In the genomic region with DNA sequence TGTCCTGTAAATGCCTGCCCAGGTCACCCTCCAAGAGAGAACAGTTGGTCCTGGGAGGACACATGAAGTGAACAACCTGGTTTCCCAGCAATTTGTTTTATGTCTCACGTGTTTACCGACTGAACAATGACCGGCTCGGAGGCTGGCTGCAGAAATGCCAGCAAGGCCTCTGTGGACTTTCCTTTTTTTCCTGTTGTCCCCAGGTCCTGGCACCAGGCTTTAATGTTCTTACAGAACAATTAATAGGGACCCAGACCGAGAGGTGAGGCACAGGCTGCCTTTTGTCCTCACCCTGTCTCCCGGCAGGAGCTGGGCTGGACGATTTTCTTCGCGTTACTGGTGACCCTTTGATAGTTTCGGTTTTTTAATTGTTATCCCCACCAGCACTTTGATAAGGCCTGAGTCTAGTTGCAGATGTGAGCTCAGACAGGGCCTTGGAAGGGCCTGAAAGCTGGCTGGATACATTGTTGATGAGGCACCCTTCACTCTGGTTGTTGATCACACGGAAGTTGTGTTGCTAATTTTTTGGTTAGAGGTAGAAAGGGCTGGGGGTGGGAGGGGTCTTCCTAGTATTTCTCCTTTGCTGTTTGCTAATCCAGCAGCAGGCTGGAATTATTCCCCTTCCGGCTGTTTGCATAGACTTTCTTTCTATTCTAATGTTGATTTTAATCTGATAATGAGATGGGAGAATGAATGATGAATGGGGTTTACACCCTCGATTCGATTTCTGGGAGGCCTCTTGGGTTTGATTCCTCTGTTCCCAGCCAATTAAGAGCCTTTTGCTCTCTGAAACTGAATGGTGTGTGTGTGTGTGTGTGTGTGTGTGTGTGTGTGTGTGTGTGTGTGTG, we compare ENCODE assay signal across 8 mouse cellular contexts. TPM values are rescaled to one million over a fixed set of nuclear protein-coding genes. Genes with fewer than 3 reads are reported as not detected.
A peak's percentile ranks its signal among the peaks of the same experiment; 100 is the strongest.
DNase-seq lines count a peak whose midpoint lies in the region; ATAC-seq and TF ChIP-seq lines count a peak whose summit lies in the region.

No protein-coding gene starts in this region.

- no peaks in the 10 kb centered on the region for H3K36me3 ChIP-seq in hindbrain, embryonic 10.5 days
- no peaks in the 10 kb centered on the region for H3K36me3 ChIP-seq in limb, embryonic 14.5 days (ENCODE audit: control insufficient read depth, insufficient read depth, low read length)
- no peaks in the 10 kb centered on the region for H3K36me3 ChIP-seq in stomach, embryonic 16.5 days (ENCODE audit: control insufficient read depth, insufficient read depth, low read length)

- peak overlapping the region; percentile 96 for H3K27ac ChIP-seq in hindbrain, embryonic 10.5 days
- H3K27ac ChIP-seq in limb, embryonic 14.5 days (replicated peaks; ENCODE audit: low read depth, low read length): no peak overlapping the region
- H3K27ac ChIP-seq in stomach, embryonic 16.5 days (ENCODE audit: low read length): peak overlapping the region; percentile 84

- H3K9me3 ChIP-seq in hindbrain, embryonic 10.5 days: no peaks in the 10 kb centered on the region
- H3K9me3 ChIP-seq in limb, embryonic 14.5 days (ENCODE audit: control insufficient read depth, low read length): no peaks in the 10 kb centered on the region
- H3K9me3 ChIP-seq in stomach, embryonic 16.5 days (replicated peaks; ENCODE audit: control insufficient read depth, low read length): no peaks in the 10 kb centered on the region

- peak overlapping the region; percentile 93 for H3K4me3 ChIP-seq in hindbrain, embryonic 10.5 days
- H3K4me3 ChIP-seq in limb, embryonic 14.5 days (replicated peaks; ENCODE audit: low read length): peak overlapping the region; percentile 86
- peak overlapping the region; percentile 83 for H3K4me3 ChIP-seq in stomach, embryonic 16.5 days (replicated peaks; ENCODE audit: low read length)

- ATAC-seq in limb, embryonic 14.5 days (ENCODE audit: low FRiP score, low read depth): no peak
- no peak for ATAC-seq in stomach, embryonic 16.5 days (ENCODE audit: insufficient read depth, low FRiP score)

- TF ChIP-seq POLR2A in limb, embryonic 14.5 days (IDR thresholded peaks at IDR 0.05; ENCODE audit: borderline replicate concordance, extremely low read depth, insufficient read depth, insufficient read length): no peak

- WGBS in hindbrain, embryonic 10.5 days: 6% methylated on average over 14 of the region's 14 CpGs
- 18% methylated on average over 14 of the region's 14 CpGs for WGBS in limb, embryonic 14.5 days
- 16% methylated on average over 14 of the region's 14 CpGs for WGBS in stomach, embryonic 16.5 days

- no peaks in the 10 kb centered on the region for H3K27me3 ChIP-seq in hindbrain, embryonic 10.5 days (ENCODE audit: insufficient read depth, poor library complexity, severe bottlenecking)
- H3K27me3 ChIP-seq in limb, embryonic 14.5 days (ENCODE audit: control insufficient read depth, insufficient read depth, low read length): no peaks in the 10 kb centered on the region
- no peaks in the 10 kb centered on the region for H3K27me3 ChIP-seq in stomach, embryonic 16.5 days (ENCODE audit: control insufficient read depth, insufficient read depth, low read length)

- H3K4me1 ChIP-seq in hindbrain, embryonic 10.5 days (replicated peaks): peaks cover 85% of the 10 kb centered on the region
- H3K4me1 ChIP-seq in limb, embryonic 14.5 days (ENCODE audit: control insufficient read depth, insufficient read depth, low read length): peaks cover 29% of the 10 kb centered on the region
- H3K4me1 ChIP-seq in stomach, embryonic 16.5 days (ENCODE audit: control insufficient read depth, insufficient read depth, low read length): peaks cover 33% of the 10 kb centered on the region

- peak overlapping the region; percentile 48 for H3K4me2 ChIP-seq in limb, embryonic 14.5 days (replicated peaks; ENCODE audit: low read depth, low read length, severe bottlenecking)
- H3K4me2 ChIP-seq in stomach, embryonic 16.5 days (ENCODE audit: low read depth, low read length): peak overlapping the region; percentile 67

- peak overlapping the region; percentile 81 for H3K9ac ChIP-seq in limb, embryonic 14.5 days (ENCODE audit: low read depth, low read length, severe bottlenecking)
- peak overlapping the region; percentile 91 for H3K9ac ChIP-seq in stomach, embryonic 16.5 days (ENCODE audit: low read length)

- peak; percentile 52 for DNase-seq in testis, postnatal 14 days (ENCODE audit: low spot score)
- DNase-seq in testis, postnatal 10 days (ENCODE audit: low spot score): no peak
- DNase-seq in hindbrain, embryonic 10.5 days (ENCODE audit: low spot score): peak; percentile 37
- DNase-seq in limb, embryonic 14.5 days (ENCODE audit: low spot score): no peak
- DNase-seq in layer of hippocampus, adult 11-12 months (ENCODE audit: low spot score): no peak
- no peak for DNase-seq in thymus, postnatal 10 days (ENCODE audit: low spot score in 2 of 2)
- DNase-seq in ovary, postnatal 36 days (ENCODE audit: low spot score): no peak

RNA-seq across cellular contexts. Expression of a gene that starts 2.2 kb away (rescaled TPM):
- 25.3 and 27.2 TPM in 2 replicates for polyA plus RNA-seq in hindbrain, embryonic 10.5 days (2016; fragmentation: Nextera tagmentation; extraction: Ambion mirVana)
- polyA plus RNA-seq in limb, embryonic 14.5 days (2012; rRNA removed): 20.8 and 26.5 TPM in 2 replicates
- 20.4 and 21.2 TPM in 2 replicates for polyA plus RNA-seq in limb, embryonic 14.5 days (2014; fragmentation: Nextera tagmentation; extraction: Ambion mirVana)
- 20.1 and 20.6 TPM in 2 replicates for polyA plus RNA-seq in stomach, embryonic 16.5 days (2015; fragmentation: Nextera tagmentation; extraction: Ambion mirVana)

Comparison
In these comparisons a context has a peak if more than half of its experiments do, and no peak if none do; other contexts are left out.
1. DNase-seq: peak in testis, postnatal 14 days (single experiment) and hindbrain, embryonic 10.5 days (single experiment); none in testis, postnatal 10 days (single experiment), limb, embryonic 14.5 days (single experiment), layer of hippocampus, adult 11-12 months (single experiment), thymus, postnatal 10 days (0 of 2) and ovary, postnatal 36 days (single experiment).
2. Peak in every context shown above with its lines, with median percentiles within 50 percentile points of each other: H3K4me3 ChIP-seq.